Mouse (Mus musculus) neural tube, embryonic 14.5 days (tissue): ENCODE measurements around the gene Trp53rka. TPM values are rescaled to one million over a fixed set of nuclear protein-coding genes. Genes with fewer than 3 reads are reported as not detected.

Source experiments
- ATAC-seq: fragments of 200-750 bp; cut with Nextera tagmentation; 2 replicates; pipeline ENCODE4 v1.8.0; 2017; ENCODE audit warnings: low read depth, mild to moderate bottlenecking, moderate TSS enrichment, moderate library complexity
- H3K27ac ChIP-seq: fragments of 300-500 bp; sonication (generic); 2 replicates; pipeline ENCODE4 v1.5.1; 2014; ENCODE audit warnings: low read depth, mild to moderate bottlenecking, control low read depth, low read length, moderate library complexity, mixed read lengths
- H3K27me3 ChIP-seq: fragments of 300-500 bp; sonication (generic); 2 replicates; pipeline ENCODE4 v1.6.1; 2014; ENCODE audit warnings: low read length; ENCODE audit not compliant: control insufficient read depth, insufficient read depth
- H3K36me3 ChIP-seq: fragments of 300-500 bp; sonication (generic); 2 replicates; pipeline ENCODE4 v1.6.1; 2014; ENCODE audit warnings: low read length, mixed read lengths; ENCODE audit not compliant: control insufficient read depth, insufficient read depth
- H3K4me1 ChIP-seq: fragments of 300-500 bp; sonication (generic); 2 replicates; pipeline ENCODE4 v1.6.1; 2014; ENCODE audit warnings: low read length; ENCODE audit not compliant: control insufficient read depth, insufficient read depth
- H3K4me2 ChIP-seq: fragments of 300-500 bp; sonication (generic); 2 replicates; pipeline ENCODE4 v1.6.1; 2014; ENCODE audit warnings: mild to moderate bottlenecking, low read depth, low read length, control low read depth
- H3K4me3 ChIP-seq: fragments of 300-500 bp; sonication (generic); 2 replicates; pipeline ENCODE4 v1.5.1; 2014; ENCODE audit warnings: low read depth, low read length, control low read depth, mixed read lengths
- H3K9ac ChIP-seq: fragments of 300-500 bp; sonication (generic); replicated peaks from 2 replicates; pipeline ENCODE4 v1.6.1; 2014; ENCODE audit warnings: low read depth, mild to moderate bottlenecking, control low read depth, low read length, mixed read lengths
- H3K9me3 ChIP-seq: fragments of 300-500 bp; sonication (generic); 2 replicates; pipeline ENCODE4 v1.6.1; 2016; ENCODE audit warnings: low read length; ENCODE audit not compliant: control insufficient read depth
- WGBS: fragments of 180-500 bp; shearing (Covaris S2); extraction: QIAGEN DNeasy Blood & Tissue Kit; methylation state at CpG from one replicate; pipeline ENCODE4 v1.1.7; 2014; 5-methylcytosine and 5-hydroxymethylcytosine counted together
- polyA plus RNA-seq: library from polyadenylated mRNA; unstranded; fragments of >200 nt; fragmentation: Nextera tagmentation; extraction: Ambion mirVana; gene quantifications from 2 replicates; pipeline ENCODE4 v1.2.1, GENCODE M21; 2014

The Trp53rka gene
- polyA plus RNA-seq, 1 experiment from 2014 or later, result 36.9 TPM

- 87% methylated on average over 11 of the region's 11 CpGs for WGBS
- H3K4me2 ChIP-seq, result no peak overlapping the region
- ATAC-seq, result no peak
Measured at GRCm38 (mm10) chr2:165471943-165472342, 21.2 kb downstream of the Trp53rka start.

GRCm38 (mm10) chr2:165470167-165470566 is 23.0 kb downstream of the Trp53rka start:
- Histone ChIP-seq H3K9me3 (no peaks in the 10 kb centered on the region), H3K4me1 (peaks cover 8% of the 10 kb centered on the region; the same call in 1 of the 2 replicates), H3K36me3 (no peaks in the 10 kb centered on the region), H3K4me3 (no peak overlapping the region), H3K27me3 (peaks cover 6% of the 10 kb centered on the region; the same call in 1 of the 2 replicates), H3K9ac (no peak overlapping the region), H3K4me2 (no peak overlapping the region), H3K27ac (no peak overlapping the region)
- ATAC-seq, result no peak
- 43% methylated on average over 5 of the region's 5 CpGs for WGBS

More at GRCm38 (mm10) chr2:165471943-165472342, 21.2 kb downstream of the Trp53rka start:
- Histone ChIP-seq H3K27ac (no peak overlapping the region), H3K9me3 (no peaks in the 10 kb centered on the region), H3K27me3 (peaks cover 6% of the 10 kb centered on the region; the same call in 1 of the 2 replicates), H3K36me3 (no peaks in the 10 kb centered on the region), H3K4me1 (peaks cover 8% of the 10 kb centered on the region; the same call in 1 of the 2 replicates), H3K9ac (no peak overlapping the region), H3K4me3 (no peak overlapping the region)

- ATAC-seq, result no peak
- H3K27me3 ChIP-seq, result peaks cover 6% of the 10 kb centered on the region; the same call in 1 of the 2 replicates
- no peak overlapping the region for H3K27ac ChIP-seq
- H3K36me3 ChIP-seq, result no peaks in the 10 kb centered on the region
- H3K4me3 ChIP-seq, result no peak overlapping the region
- WGBS, result 55% methylated on average over 15 of the region's 15 CpGs
- H3K9me3 ChIP-seq, result no peaks in the 10 kb centered on the region
- H3K4me1 ChIP-seq, result peaks cover 6% of the 10 kb centered on the region; the same call in 1 of the 2 replicates
- H3K9ac ChIP-seq, result no peak overlapping the region
- H3K4me2 ChIP-seq, result no peak overlapping the region
Measured at GRCm38 (mm10) chr2:165467824-165468452, 25.2 kb downstream of the Trp53rka start.

- no peak overlapping the region for H3K9ac ChIP-seq
- no peak for ATAC-seq
- H3K4me2 ChIP-seq, result no peak overlapping the region
- no peaks in the 10 kb centered on the region for H3K9me3 ChIP-seq
- no peak overlapping the region for H3K27ac ChIP-seq
- H3K4me1 ChIP-seq, result no peaks in the 10 kb centered on the region
- 24% methylated on average over 7 of the region's 7 CpGs for WGBS
- no peaks in the 10 kb centered on the region for H3K27me3 ChIP-seq
- H3K4me3 ChIP-seq, result no peak overlapping the region
- H3K36me3 ChIP-seq, result no peaks in the 10 kb centered on the region
Measured at GRCm38 (mm10) chr2:165459663-165460062, 33.5 kb downstream of the Trp53rka start.

GRCm38 (mm10) chr2:165458189-165458588 is 34.9 kb downstream of the Trp53rka start:
- H3K9ac ChIP-seq, result no peak overlapping the region
- no peaks in the 10 kb centered on the region for H3K27me3 ChIP-seq
- no peak overlapping the region for H3K27ac ChIP-seq
- no peak overlapping the region for H3K4me3 ChIP-seq
- H3K4me1 ChIP-seq, result no peaks in the 10 kb centered on the region
- 86% methylated on average over 5 of the region's 5 CpGs for WGBS
- ATAC-seq, result no peak
- no peaks in the 10 kb centered on the region for H3K36me3 ChIP-seq
- no peak overlapping the region for H3K4me2 ChIP-seq
- H3K9me3 ChIP-seq, result no peaks in the 10 kb centered on the region

- Histone ChIP-seq H3K36me3 (no peaks in the 10 kb centered on the region), H3K9me3 (no peaks in the 10 kb centered on the region), H3K27ac (no peak overlapping the region), H3K27me3 (no peaks in the 10 kb centered on the region), H3K4me1 (no peaks in the 10 kb centered on the region), H3K4me3 (no peak overlapping the region), H3K9ac (no peak overlapping the region), H3K4me2 (no peak overlapping the region)
- WGBS, result 52% methylated on average over 2 of the region's 2 CpGs
- ATAC-seq, result no peak
Measured at GRCm38 (mm10) chr2:165456710-165457109, 36.4 kb downstream of the Trp53rka start.

- H3K36me3 ChIP-seq, result no peaks in the 10 kb centered on the region
- no peaks in the 10 kb centered on the region for H3K27me3 ChIP-seq
- H3K4me3 ChIP-seq, result no peak overlapping the region
- H3K9me3 ChIP-seq, result no peaks in the 10 kb centered on the region
- H3K27ac ChIP-seq, result no peak overlapping the region
- no peak overlapping the region for H3K9ac ChIP-seq
- no peak overlapping the region for H3K4me2 ChIP-seq
- H3K4me1 ChIP-seq, result no peaks in the 10 kb centered on the region
- ATAC-seq, result no peak
- 83% methylated on average over 12 of the region's 12 CpGs for WGBS
Measured at GRCm38 (mm10) chr2:165452730-165453693, 40.1 kb downstream of the Trp53rka start.

GRCm38 (mm10) chr2:165448475-165448874 is 44.6 kb downstream of the Trp53rka start:
- 89% methylated on average over 9 of the region's 9 CpGs for WGBS
- H3K4me3 ChIP-seq, result no peak overlapping the region
- ATAC-seq, result no peak

GRCm38 (mm10) chr2:165444861-165445260 is 48.3 kb downstream of the Trp53rka start:
- WGBS, result 87% methylated on average over 3 of the region's 3 CpGs
- no peak overlapping the region for H3K4me3 ChIP-seq

More at GRCm38 (mm10) chr2:165448475-165448874, 44.6 kb downstream of the Trp53rka start:
- Histone ChIP-seq H3K4me2 (no peak overlapping the region), H3K36me3 (no peaks in the 10 kb centered on the region), H3K27me3 (no peaks in the 10 kb centered on the region), H3K4me1 (no peaks in the 10 kb centered on the region), H3K27ac (no peak overlapping the region), H3K9me3 (no peaks in the 10 kb centered on the region), H3K9ac (no peak overlapping the region)

More at GRCm38 (mm10) chr2:165444861-165445260, 48.3 kb downstream of the Trp53rka start:
- Histone ChIP-seq H3K9me3 (no peaks in the 10 kb centered on the region), H3K9ac (no peak overlapping the region), H3K27me3 (no peaks in the 10 kb centered on the region), H3K4me2 (no peak overlapping the region), H3K4me1 (no peaks in the 10 kb centered on the region), H3K27ac (no peak overlapping the region), H3K36me3 (no peaks in the 10 kb centered on the region)
- ATAC-seq, result no peak
